Mouse (Mus musculus) forebrain, postnatal 0 days (tissue): Measurements from ENCODE around the gene Tfam. TPM values are rescaled to one million over a fixed set of nuclear protein-coding genes. Genes with fewer than 3 reads are reported as not detected.

Experiments
- ATAC-seq: fragments of 200-750 bp; cut with Nextera tagmentation; 2 replicates; pipeline ENCODE4 v1.8.0; 2017; ENCODE audit warnings: mild to moderate bottlenecking, moderate library complexity
- DNase-seq: peaks from one replicate; pipeline ENCODE4 v3.0.0-alpha.2; 2015
- H3K27ac ChIP-seq: fragments of 300-500 bp; sonication (generic); 2 replicates; pipeline ENCODE4 v1.5.1; 2014; ENCODE audit warnings: low read depth, mild to moderate bottlenecking, antibody characterized with exemption, low read length, moderate library complexity, mixed read lengths
- H3K27me3 ChIP-seq: fragments of 300-500 bp; sonication (generic); 2 replicates; pipeline ENCODE4 v1.6.1; 2014; ENCODE audit warnings: mild to moderate bottlenecking, low read length, mixed read lengths; ENCODE audit not compliant: insufficient read depth
- H3K36me3 ChIP-seq: fragments of 300-500 bp; sonication (generic); 2 replicates; pipeline ENCODE4 v1.6.1; 2014; ENCODE audit warnings: mild to moderate bottlenecking, moderate library complexity; ENCODE audit not compliant: insufficient read depth
- H3K4me1 ChIP-seq: fragments of 300-500 bp; sonication (generic); 2 replicates; pipeline ENCODE4 v1.6.1; 2014; ENCODE audit warnings: antibody characterized with exemption; ENCODE audit not compliant: insufficient read depth
- H3K4me2 ChIP-seq: fragments of 300-500 bp; sonication (generic); 2 replicates; pipeline ENCODE4 v1.6.1; 2014; ENCODE audit warnings: low read depth, mild to moderate bottlenecking, moderate library complexity
- H3K4me3 ChIP-seq: fragments of 300-500 bp; sonication (generic); 2 replicates; pipeline ENCODE4 v1.5.1; 2014; ENCODE audit warnings: low read depth, low read length, mixed read lengths
- H3K9ac ChIP-seq: fragments of 300-500 bp; sonication (generic); 2 replicates; pipeline ENCODE4 v1.6.1; 2014; ENCODE audit warnings: mild to moderate bottlenecking
- H3K9me3 ChIP-seq: fragments of 300-500 bp; sonication (generic); 2 replicates; pipeline ENCODE4 v1.6.1; 2016; ENCODE audit warnings: low read length
- CTCF ChIP-seq: sonication (generic); IDR thresholded peaks from 2 replicates; pipeline ENCODE4 v1.5.1; 2016; ENCODE audit warnings: antibody characterized with exemption, control low read depth, low read depth
- WGBS: fragments of 180-500 bp; shearing (Covaris S2); extraction: QIAGEN DNeasy Blood & Tissue Kit; methylation state at CpG from one replicate; pipeline ENCODE4 v1.1.7; 2014; 5-methylcytosine and 5-hydroxymethylcytosine counted together
- polyA plus RNA-seq: library from polyadenylated mRNA; unstranded; fragments of >200 nt; fragmentation: Nextera tagmentation; extraction: Ambion mirVana; gene quantifications from 2 replicates; pipeline ENCODE4 v1.2.1, GENCODE M21; 2015
- total RNA-seq: library from RNA; depleted of rRNA; stranded (reverse); fragments of >200 nt; gene quantifications from 2 replicates; pipeline ENCODE4 v1.2.3, GENCODE M21; 2014

Gene Tfam
- total and polyA plus RNA-seq, 2 experiments from 2014 or later: 46.9 to 50.9 TPM

DNA sequence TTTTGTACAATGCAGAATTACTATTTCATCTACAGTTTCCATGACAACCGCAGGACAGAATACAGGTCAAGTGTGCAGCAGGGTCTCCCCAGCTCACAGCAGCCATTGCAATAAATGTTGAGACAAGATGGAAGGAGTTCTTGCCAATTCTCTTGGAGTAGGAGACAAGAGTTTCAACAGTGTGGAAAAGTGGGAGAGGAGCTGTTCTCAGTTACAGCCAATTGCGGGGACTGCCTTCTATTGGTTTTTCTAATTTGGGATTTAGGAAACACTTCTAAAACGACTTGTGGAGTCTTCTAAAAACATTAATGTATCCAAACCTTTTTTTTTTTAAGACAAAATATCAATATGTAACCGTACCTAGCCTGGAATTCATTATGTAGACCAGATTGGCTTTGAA is 27.0 kb upstream of the Tfam start:
- 69% methylated on average over 4 of the region's 4 CpGs for WGBS
- H3K9ac ChIP-seq: no peak overlapping the region
- H3K36me3 ChIP-seq: peaks cover 13% of the 10 kb centered on the region
- H3K27ac ChIP-seq: no peak overlapping the region
- no peak for DNase-seq
- H3K27me3 ChIP-seq: no peaks in the 10 kb centered on the region
- no peak overlapping the region for H3K4me2 ChIP-seq
- no peaks in the 10 kb centered on the region for H3K9me3 ChIP-seq
- no peak overlapping the region for H3K4me3 ChIP-seq
- no peak for ATAC-seq
- TF ChIP-seq CTCF: no peak
- peaks cover 5% of the 10 kb centered on the region; the same call in 1 of the 2 replicates for H3K4me1 ChIP-seq

DNA sequence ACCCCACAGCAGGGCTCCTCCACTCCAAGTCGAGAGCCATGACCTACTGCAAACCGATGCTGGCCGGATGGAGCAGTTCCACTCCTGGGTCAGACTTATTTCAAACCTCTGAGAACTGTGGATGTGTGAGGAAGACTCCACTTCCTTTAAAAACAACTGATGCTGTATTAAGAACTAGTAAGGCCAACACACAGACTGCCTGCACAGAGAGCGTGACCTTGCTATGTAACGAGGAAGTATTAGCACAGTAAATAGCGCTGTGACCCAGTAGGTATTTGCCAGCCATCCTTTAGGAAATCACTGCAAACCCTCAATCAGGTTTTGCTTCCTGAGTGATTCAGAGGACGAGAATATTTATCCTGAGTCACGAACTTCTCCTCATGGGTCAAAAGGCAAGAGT is 23.6 kb upstream of the Tfam start:
- Histone ChIP-seq H3K9ac (no peak overlapping the region), H3K4me3 (no peak overlapping the region), H3K27ac (no peak overlapping the region), H3K4me1 (no peaks in the 10 kb centered on the region), H3K4me2 (no peak overlapping the region), H3K27me3 (no peaks in the 10 kb centered on the region), H3K9me3 (no peaks in the 10 kb centered on the region), H3K36me3 (peaks cover 31% of the 10 kb centered on the region)
- no peak for ATAC-seq
- DNase-seq: no peak
- no peak for TF ChIP-seq CTCF
- 82% methylated on average over 8 of the region's 8 CpGs for WGBS

DNA sequence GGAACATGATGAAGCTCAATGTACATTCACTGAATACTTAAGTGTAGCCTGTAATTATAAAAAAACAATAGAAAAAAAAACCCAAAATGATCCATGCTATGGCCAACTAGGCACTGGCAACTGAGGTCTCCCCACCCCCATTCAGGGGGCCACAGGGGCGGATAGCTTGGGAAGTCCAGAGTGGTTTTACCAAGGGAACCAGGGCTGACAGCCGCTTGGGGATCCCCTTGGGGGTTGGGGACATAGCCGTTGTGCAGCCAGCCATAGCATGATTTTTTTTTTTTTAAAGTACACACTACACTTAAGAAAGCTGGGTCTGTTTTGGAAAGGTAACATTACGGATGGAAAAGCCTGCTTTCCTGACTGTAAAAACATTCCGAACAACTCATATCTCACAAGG is 20.9 kb upstream of the Tfam start:
- no peak for TF ChIP-seq CTCF
- Histone ChIP-seq H3K4me1 (no peaks in the 10 kb centered on the region), H3K9ac (no peak overlapping the region), H3K27me3 (no peaks in the 10 kb centered on the region), H3K9me3 (no peaks in the 10 kb centered on the region), H3K27ac (no peak overlapping the region), H3K36me3 (peaks cover 51% of the 10 kb centered on the region), H3K4me3 (no peak overlapping the region), H3K4me2 (no peak overlapping the region)
- no peak for DNase-seq
- ATAC-seq: no peak
- 79% methylated on average over 5 of the region's 5 CpGs for WGBS

DNA sequence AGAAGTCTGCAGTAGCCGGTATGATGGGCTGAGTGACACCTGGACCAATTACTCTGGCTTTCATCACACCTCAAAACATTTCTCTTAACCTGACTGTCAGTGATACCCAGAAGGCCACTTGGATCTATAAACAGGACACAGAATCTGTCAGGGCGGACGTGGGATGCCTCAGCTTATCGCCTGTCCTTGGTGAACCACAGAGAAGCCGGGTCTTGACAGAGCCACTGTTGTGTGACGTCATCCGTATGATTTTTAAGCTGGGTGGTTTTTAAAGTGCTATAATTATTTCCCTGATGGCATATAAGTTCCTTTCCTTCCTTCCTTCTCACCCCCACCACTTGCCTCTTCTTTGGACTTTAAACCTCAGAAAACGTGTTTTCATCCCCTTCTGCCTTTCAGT is 20.4 kb upstream of the Tfam start:
- H3K36me3 ChIP-seq: peaks cover 51% of the 10 kb centered on the region
- ATAC-seq: no peak

DNA sequence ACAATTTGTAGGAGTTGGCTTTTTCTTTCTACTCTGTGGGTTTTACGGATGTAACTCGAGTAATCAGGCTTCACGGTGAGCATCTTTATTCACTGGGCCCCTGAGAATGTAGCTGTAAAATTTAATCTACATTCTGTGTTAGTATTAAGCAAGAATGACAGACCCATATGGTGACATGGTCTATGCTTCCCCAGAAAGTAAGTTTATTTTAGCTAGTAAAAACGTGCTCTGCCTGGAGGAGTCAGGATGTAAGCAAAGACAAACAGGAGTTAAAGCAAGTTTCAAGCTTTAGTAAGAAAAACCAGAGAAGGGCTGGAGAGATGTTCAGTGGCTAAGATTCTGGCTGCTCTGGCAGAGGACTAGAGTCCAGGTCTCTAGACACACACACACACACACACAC is 15.1 kb upstream of the Tfam start:
- Histone ChIP-seq H3K4me2 (no peak overlapping the region), H3K27me3 (no peaks in the 10 kb centered on the region), H3K9me3 (no peaks in the 10 kb centered on the region), H3K4me3 (no peak overlapping the region), H3K36me3 (peaks cover 22% of the 10 kb centered on the region), H3K4me1 (no peaks in the 10 kb centered on the region), H3K9ac (no peak overlapping the region), H3K27ac (no peak overlapping the region)
- DNase-seq (no peak), ATAC-seq (no peak)
- TF ChIP-seq CTCF: no peak
- WGBS: 82% methylated on average over 4 of the region's 4 CpGs

More for the DNA sequence above, 20.4 kb upstream of the Tfam start:
- no peak for DNase-seq
- no peak for TF ChIP-seq CTCF
- H3K27me3 ChIP-seq: no peaks in the 10 kb centered on the region
- H3K27ac ChIP-seq: no peak overlapping the region
- 92% methylated on average over 8 of the region's 8 CpGs for WGBS
- no peak overlapping the region for H3K9ac ChIP-seq
- H3K4me1 ChIP-seq: no peaks in the 10 kb centered on the region
- H3K4me3 ChIP-seq: no peak overlapping the region
- H3K4me2 ChIP-seq: no peak overlapping the region
- no peaks in the 10 kb centered on the region for H3K9me3 ChIP-seq

DNA sequence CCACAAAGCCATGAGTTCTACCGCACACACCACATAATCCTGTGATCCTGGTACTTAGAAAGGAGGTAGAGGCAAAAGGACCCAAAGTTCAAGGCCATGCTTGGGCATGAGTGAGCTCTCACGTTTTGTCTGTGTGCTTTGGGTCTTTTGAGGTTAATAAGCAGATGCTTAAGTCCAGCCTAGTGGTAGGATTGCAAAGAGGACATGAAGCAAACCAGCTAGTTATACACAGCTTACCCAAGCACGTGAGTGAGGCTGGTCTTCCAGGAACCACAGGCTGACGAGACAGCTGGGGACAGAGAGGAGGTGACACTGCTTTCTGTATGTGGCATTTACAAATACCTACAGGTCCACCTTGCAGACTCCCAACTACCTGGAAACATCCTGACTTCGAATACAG is 14.3 kb upstream of the Tfam start:
- Histone ChIP-seq H3K27ac (no peak overlapping the region), H3K4me3 (no peak overlapping the region), H3K9me3 (no peaks in the 10 kb centered on the region), H3K4me2 (no peak overlapping the region), H3K36me3 (peaks cover 20% of the 10 kb centered on the region), H3K4me1 (no peaks in the 10 kb centered on the region), H3K27me3 (no peaks in the 10 kb centered on the region), H3K9ac (no peak overlapping the region)
- DNase-seq (no peak), ATAC-seq (no peak)
- 81% methylated on average over 5 of the region's 5 CpGs for WGBS
- no peak for TF ChIP-seq CTCF

DNA sequence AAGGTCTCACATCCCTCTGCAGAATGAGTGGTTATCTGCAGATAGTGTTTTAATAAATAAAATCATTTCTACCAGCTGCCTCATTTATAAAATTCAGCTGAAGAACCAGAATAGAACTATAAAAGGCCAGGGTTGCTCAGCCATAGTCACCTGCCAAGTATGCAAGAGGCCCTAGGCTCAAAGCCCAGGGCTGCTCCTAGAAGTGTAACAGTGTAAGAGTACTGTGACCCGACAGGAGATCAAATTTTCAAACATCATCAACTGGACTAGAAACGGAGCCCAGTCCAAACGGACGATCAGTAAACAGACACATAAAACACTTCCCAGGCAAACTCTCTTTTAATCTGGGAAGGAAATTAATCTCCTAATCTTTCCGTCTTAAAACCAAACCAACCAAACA is 13.8 kb upstream of the Tfam start:
- 86% methylated on average over 5 of the region's 5 CpGs for WGBS
- no peaks in the 10 kb centered on the region for H3K4me1 ChIP-seq
- ATAC-seq: no peak
- peaks cover 20% of the 10 kb centered on the region for H3K36me3 ChIP-seq
- no peak overlapping the region for H3K4me2 ChIP-seq
- no peak for DNase-seq
- no peaks in the 10 kb centered on the region for H3K27me3 ChIP-seq
- H3K9ac ChIP-seq: no peak overlapping the region
- no peaks in the 10 kb centered on the region for H3K9me3 ChIP-seq
- no peak for TF ChIP-seq CTCF
- no peak overlapping the region for H3K4me3 ChIP-seq
- H3K27ac ChIP-seq: no peak overlapping the region

DNA sequence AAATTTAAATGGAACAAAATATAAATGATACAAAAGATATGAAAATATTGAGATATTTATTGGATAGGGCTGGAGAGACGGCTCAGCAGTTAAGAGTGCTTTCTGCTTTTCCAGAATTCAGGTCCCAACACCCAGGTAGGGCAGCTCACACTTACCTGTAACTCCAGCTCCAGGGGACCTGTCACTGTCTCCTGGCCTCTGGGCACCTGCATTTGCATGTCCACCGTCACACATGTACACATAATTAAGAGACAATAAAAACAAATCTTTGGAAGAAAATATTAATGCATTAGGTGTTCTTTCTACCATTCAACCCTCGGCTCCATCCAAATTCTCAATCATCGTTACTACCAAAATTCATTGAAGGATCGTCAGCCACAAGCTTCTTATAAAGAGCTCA is 13.2 kb upstream of the Tfam start:
- Histone ChIP-seq H3K4me3 (no peak overlapping the region), H3K36me3 (peaks cover 15% of the 10 kb centered on the region), H3K27me3 (no peaks in the 10 kb centered on the region), H3K9me3 (no peaks in the 10 kb centered on the region), H3K27ac (no peak overlapping the region), H3K4me1 (no peaks in the 10 kb centered on the region), H3K4me2 (no peak overlapping the region), H3K9ac (no peak overlapping the region)
- DNase-seq (no peak), ATAC-seq (no peak)
- 89% methylated on average over 5 of the region's 5 CpGs for WGBS
- no peak for TF ChIP-seq CTCF
